Mouse (Mus musculus) limb, embryonic 11.5 days (tissue): ENCODE measurements around the gene Syngr1. TPM values are rescaled to one million over a fixed set of nuclear protein-coding genes. Genes with fewer than 3 reads are reported as not detected.

Experiments
- ATAC-seq: fragments of 200-750 bp; cut with Nextera tagmentation; 2 replicates; pipeline ENCODE4 v1.8.0; 2017; ENCODE audit warnings: low read depth; ENCODE audit not compliant: insufficient number of reproducible peaks, low FRiP score, low TSS enrichment
- DNase-seq: peaks from one replicate; pipeline ENCODE4 v3.0.0-alpha.2; 2015; ENCODE audit warnings: low spot score
- H3K27ac ChIP-seq: fragments of 300-500 bp; sonication (generic); replicated peaks from 2 replicates; pipeline ENCODE4 v1.5.1; 2014; ENCODE audit warnings: low read depth, mild to moderate bottlenecking, low read length
- H3K27me3 ChIP-seq: fragments of 300-500 bp; sonication (generic); 2 replicates; pipeline ENCODE4 v1.6.1; 2014; ENCODE audit warnings: mild to moderate bottlenecking, low read length, mixed read lengths; ENCODE audit not compliant: control insufficient read depth, insufficient read depth
- H3K36me3 ChIP-seq: fragments of 300-500 bp; sonication (generic); 2 replicates; pipeline ENCODE4 v1.6.1; 2014; ENCODE audit warnings: mild to moderate bottlenecking, low read length, moderate library complexity, mixed read lengths; ENCODE audit not compliant: control insufficient read depth, insufficient read depth
- H3K4me1 ChIP-seq: fragments of 300-500 bp; sonication (generic); 2 replicates; pipeline ENCODE4 v1.6.1; 2014; ENCODE audit warnings: low read length, mixed read lengths; ENCODE audit not compliant: control insufficient read depth, insufficient read depth
- H3K4me2 ChIP-seq: fragments of 300-500 bp; sonication (generic); 2 replicates; pipeline ENCODE4 v1.6.1; 2014; ENCODE audit warnings: low read depth, mild to moderate bottlenecking, moderate library complexity; ENCODE audit not compliant: severe bottlenecking
- H3K4me3 ChIP-seq: fragments of 300-500 bp; sonication (generic); 2 replicates; pipeline ENCODE4 v1.5.1; 2014; ENCODE audit warnings: low read depth, low read length
- H3K9ac ChIP-seq: fragments of 300-500 bp; sonication (generic); 2 replicates; pipeline ENCODE4 v1.6.1; 2014; ENCODE audit warnings: mild to moderate bottlenecking, low read length
- H3K9me3 ChIP-seq: fragments of 300-500 bp; sonication (generic); 2 replicates; pipeline ENCODE4 v1.6.1; 2016; ENCODE audit warnings: low read length; ENCODE audit not compliant: control insufficient read depth
- WGBS: fragments of 180-500 bp; shearing (Covaris S2); extraction: QIAGEN DNeasy Blood & Tissue Kit; methylation state at CpG from one replicate; pipeline ENCODE4 v1.1.7; 2014; 5-methylcytosine and 5-hydroxymethylcytosine counted together
- polyA plus RNA-seq: library from polyadenylated mRNA; unstranded; fragments of >200 nt; fragmentation: Nextera tagmentation; extraction: Ambion mirVana; gene quantifications from 2 replicates; pipeline ENCODE4 v1.2.1, GENCODE M21; 2014

The Syngr1 gene
- polyA plus RNA-seq, 1 experiment from 2014 or later: 3.0 TPM

DNA sequence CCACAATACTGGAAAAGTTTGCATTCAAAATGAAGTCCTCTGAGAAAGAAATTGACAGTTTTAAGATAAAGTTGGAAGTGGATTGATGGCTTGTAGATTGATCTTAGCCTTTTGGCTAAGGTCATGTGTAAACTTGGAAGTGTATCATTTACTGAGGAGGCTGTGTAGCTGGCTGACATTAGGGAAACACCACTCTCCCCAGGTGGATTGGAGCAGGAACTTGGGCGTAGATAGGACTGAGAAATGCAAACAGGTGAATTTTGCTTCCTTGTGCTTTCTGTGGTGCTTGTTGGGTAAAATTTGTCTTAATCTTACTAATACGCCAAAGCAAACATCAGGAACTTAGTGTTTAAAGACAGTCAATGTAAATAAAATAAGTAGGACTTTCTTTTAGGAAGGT is 49.2 kb downstream of the Syngr1 start:
- Histone ChIP-seq H3K4me3 (no peak overlapping the region), H3K36me3 (peaks cover 13% of the 10 kb centered on the region), H3K4me1 (no peaks in the 10 kb centered on the region), H3K27me3 (no peaks in the 10 kb centered on the region), H3K9ac (no peak overlapping the region), H3K4me2 (no peak overlapping the region), H3K27ac (no peak overlapping the region), H3K9me3 (no peaks in the 10 kb centered on the region; the same call in 1 of the 2 replicates)
- 90% methylated on average over 2 of the region's 2 CpGs for WGBS
- DNase-seq: no peak
- ATAC-seq: no peak

DNA sequence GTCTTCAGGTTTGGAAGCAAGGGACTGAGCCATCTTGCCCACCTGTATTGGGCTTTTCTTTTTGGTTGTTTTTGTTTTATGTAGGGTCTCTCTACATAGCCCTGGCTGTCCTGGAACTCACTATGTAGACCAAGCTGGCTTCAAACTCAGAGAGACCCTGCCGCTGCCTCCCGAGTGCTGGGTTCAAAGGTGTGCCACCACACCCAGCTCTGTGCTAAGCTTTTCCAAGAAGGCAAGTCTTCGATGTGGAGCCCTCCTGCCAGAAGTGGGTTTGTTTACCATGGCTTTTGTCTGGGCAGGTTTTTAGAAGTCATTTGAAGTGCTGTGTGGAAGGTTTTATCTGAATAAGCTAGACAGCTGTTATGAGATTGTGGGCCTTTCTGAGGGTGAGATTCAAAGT is 49.7 kb downstream of the Syngr1 start:
- Histone ChIP-seq H3K9me3 (no peaks in the 10 kb centered on the region; the same call in 1 of the 2 replicates), H3K27ac (no peak overlapping the region), H3K9ac (no peak overlapping the region), H3K4me2 (no peak overlapping the region), H3K4me3 (no peak overlapping the region), H3K36me3 (peaks cover 15% of the 10 kb centered on the region), H3K4me1 (no peaks in the 10 kb centered on the region), H3K27me3 (no peaks in the 10 kb centered on the region)
- ATAC-seq (no peak), DNase-seq (no peak)
- WGBS: 98% methylated on average over 3 of the region's 3 CpGs

DNA sequence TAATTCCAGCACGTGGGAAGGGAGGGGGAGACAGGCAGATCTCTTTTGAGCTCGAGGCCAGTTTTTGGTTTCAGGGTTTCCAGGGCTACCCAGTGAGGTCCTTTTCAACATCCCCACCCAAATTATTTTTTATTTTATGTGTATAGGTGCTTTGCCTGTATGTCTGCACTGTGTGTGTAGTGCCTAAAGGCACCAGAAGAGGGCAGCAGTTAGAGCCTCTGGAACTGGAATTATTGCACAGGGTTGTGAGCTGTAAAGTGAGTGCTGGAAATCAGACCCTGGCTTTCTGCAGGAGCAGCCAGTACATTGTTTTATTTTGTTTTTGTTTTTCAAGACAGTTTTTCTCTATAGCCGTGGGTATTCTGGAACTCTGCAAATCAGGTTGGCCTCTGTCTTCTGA is 51.0 kb downstream of the Syngr1 start:
- Histone ChIP-seq H3K27me3 (no peaks in the 10 kb centered on the region), H3K9ac (no peak overlapping the region), H3K36me3 (peaks cover 15% of the 10 kb centered on the region), H3K9me3 (no peaks in the 10 kb centered on the region; the same call in 1 of the 2 replicates), H3K4me1 (0 out of 2 replicates have a peak, but pooled peaks cover 2% of the 10 kb centered on the region), H3K4me3 (no peak overlapping the region), H3K27ac (no peak overlapping the region), H3K4me2 (no peak overlapping the region)
- WGBS: 92% methylated on average over 3 of the region's 3 CpGs
- DNase-seq (no peak), ATAC-seq (no peak)

DNA sequence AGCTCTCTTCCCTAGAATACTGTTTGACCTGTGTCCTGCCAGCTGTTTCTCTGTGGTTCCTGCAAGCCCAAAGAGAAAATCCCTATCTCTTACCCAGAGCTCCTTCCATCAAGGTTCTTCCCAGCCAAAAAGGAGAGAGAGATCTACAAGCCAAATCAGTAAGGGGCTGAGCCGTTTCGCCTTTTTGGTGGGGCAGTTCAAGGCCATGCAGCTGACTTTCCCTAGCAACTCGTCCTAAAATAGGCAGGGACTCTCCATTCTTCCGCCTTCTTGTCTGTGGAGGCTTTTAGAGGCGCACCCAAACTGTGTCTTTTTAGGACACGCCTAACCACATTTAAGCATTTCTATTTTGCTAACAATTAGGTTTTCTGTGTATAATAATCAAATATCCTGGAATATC is 52.6 kb downstream of the Syngr1 start:
- no peak overlapping the region for H3K27ac ChIP-seq

GRCm38 (mm10) chr15:80145397-80145796 is 54.3 kb downstream of the Syngr1 start:
- 93% methylated on average over 5 of the region's 5 CpGs for whole genome bisulfite sequencing
- no peak overlapping the region for H3K4me3 ChIP-seq
- H3K27me3 ChIP-seq: no peaks in the 10 kb centered on the region
- peaks cover 17% of the 10 kb centered on the region for H3K36me3 ChIP-seq
- 0 out of 2 replicates have a peak, but pooled peaks cover 2% of the 10 kb centered on the region for H3K4me1 ChIP-seq
- H3K9ac ChIP-seq: no peak overlapping the region
- ATAC-seq (no peak), DNase-seq (no peak)
- no peak overlapping the region for H3K27ac ChIP-seq
- no peaks in the 10 kb centered on the region; the same call in 1 of the 2 replicates for H3K9me3 ChIP-seq
- H3K4me2 ChIP-seq: no peak overlapping the region

More for the DNA sequence above, 52.6 kb downstream of the Syngr1 start:
- Histone ChIP-seq H3K4me2 (no peak overlapping the region), H3K4me3 (no peak overlapping the region), H3K9me3 (no peaks in the 10 kb centered on the region; the same call in 1 of the 2 replicates), H3K4me1 (0 out of 2 replicates have a peak, but pooled peaks cover 2% of the 10 kb centered on the region), H3K27me3 (no peaks in the 10 kb centered on the region), H3K9ac (no peak overlapping the region), H3K36me3 (peaks cover 15% of the 10 kb centered on the region)
- ATAC-seq (no peak), DNase-seq (no peak)
- 93% methylated on average over 6 of the region's 6 CpGs for WGBS

- DNase-seq (no peak), ATAC-seq (no peak)
- Histone ChIP-seq H3K4me3 (no peak overlapping the region), H3K27me3 (no peaks in the 10 kb centered on the region), H3K4me1 (0 out of 2 replicates have a peak, but pooled peaks cover 2% of the 10 kb centered on the region), H3K4me2 (no peak overlapping the region), H3K9ac (no peak overlapping the region), H3K27ac (no peak overlapping the region), H3K36me3 (peaks cover 16% of the 10 kb centered on the region), H3K9me3 (no peaks in the 10 kb centered on the region; the same call in 1 of the 2 replicates)
- 76% methylated on average over 6 of the region's 6 CpGs for WGBS
These were observed 55.0 kb downstream of the Syngr1 start for GRCm38 (mm10) chr15:80146153-80146552.

DNA sequence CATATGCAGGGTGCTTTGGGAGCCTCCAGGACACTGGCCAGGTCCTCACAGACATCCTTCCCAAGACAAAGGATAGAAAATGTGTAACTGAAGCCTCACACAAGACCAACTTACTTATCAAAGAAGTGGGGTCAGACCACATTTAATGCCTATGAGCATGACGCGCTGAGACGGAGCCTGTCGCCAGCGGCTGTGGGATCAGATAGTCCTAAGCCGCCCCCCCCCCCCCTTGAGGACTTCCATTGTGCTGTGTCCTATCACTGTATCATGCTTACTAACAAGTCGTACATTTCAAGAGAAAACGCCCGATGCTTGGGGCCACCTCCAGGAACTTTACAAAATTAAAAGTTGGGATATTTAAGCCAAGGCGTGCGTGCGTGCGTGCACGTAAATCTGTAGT is 56.0 kb downstream of the Syngr1 start:
- H3K9me3 ChIP-seq: no peaks in the 10 kb centered on the region; the same call in 1 of the 2 replicates
- H3K9ac ChIP-seq: no peak overlapping the region
- no peaks in the 10 kb centered on the region for H3K27me3 ChIP-seq
- 0 out of 2 replicates have a peak, but pooled peaks cover 2% of the 10 kb centered on the region for H3K4me1 ChIP-seq
- H3K36me3 ChIP-seq: peaks cover 8% of the 10 kb centered on the region; the same call in 1 of the 2 replicates
- DNase-seq (no peak), ATAC-seq (no peak)
- 93% methylated on average over 14 of the region's 14 CpGs for WGBS
- H3K27ac ChIP-seq: no peak overlapping the region
- no peak overlapping the region for H3K4me2 ChIP-seq
- H3K4me3 ChIP-seq: no peak overlapping the region

DNA sequence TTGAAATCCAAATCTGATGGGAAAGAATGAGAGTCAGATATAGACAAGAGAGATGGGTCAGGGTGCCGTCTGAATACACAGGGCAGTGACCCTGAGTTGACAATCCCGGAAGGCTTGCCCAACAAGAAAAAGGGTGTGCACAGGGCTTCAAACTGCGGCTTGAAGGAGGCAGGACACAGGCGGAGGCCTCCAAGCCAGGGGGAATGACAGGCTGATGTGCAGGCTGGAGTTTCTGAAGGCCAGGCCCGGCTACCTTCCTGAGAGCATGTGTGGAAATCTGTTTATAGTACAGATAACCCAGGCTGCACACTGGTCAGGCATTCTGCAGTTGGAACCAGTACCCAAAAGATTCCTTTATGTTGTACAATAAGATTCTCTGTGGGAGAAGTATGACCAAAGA is 56.4 kb downstream of the Syngr1 start:
- H3K27me3 ChIP-seq: no peaks in the 10 kb centered on the region
- no peak overlapping the region for H3K4me2 ChIP-seq
- H3K36me3 ChIP-seq: peaks cover 6% of the 10 kb centered on the region; the same call in 1 of the 2 replicates
- 0 out of 2 replicates have a peak, but pooled peaks cover 2% of the 10 kb centered on the region for H3K4me1 ChIP-seq
- DNase-seq: no peak
- no peaks in the 10 kb centered on the region for H3K9me3 ChIP-seq
- no peak overlapping the region for H3K27ac ChIP-seq
- no peak for ATAC-seq
- H3K4me3 ChIP-seq: no peak overlapping the region
- 79% methylated on average over 5 of the region's 5 CpGs for WGBS
- H3K9ac ChIP-seq: no peak overlapping the region

GRCm38 (mm10) chr15:80148565-80148964 is 57.4 kb downstream of the Syngr1 start:
- Histone ChIP-seq H3K27ac (no peak overlapping the region), H3K4me3 (no peak overlapping the region), H3K36me3 (peaks cover 6% of the 10 kb centered on the region; the same call in 1 of the 2 replicates), H3K9ac (no peak overlapping the region), H3K4me1 (0 out of 2 replicates have a peak, but pooled peaks cover 2% of the 10 kb centered on the region), H3K4me2 (no peak overlapping the region), H3K27me3 (no peaks in the 10 kb centered on the region), H3K9me3 (no peaks in the 10 kb centered on the region)
- DNase-seq (no peak), ATAC-seq (no peak)
- WGBS: 88% methylated on average over 8 of the region's 8 CpGs
